Mouse (Mus musculus): ENCODE measurements around the gene Mars2. TPM values are rescaled to one million over a fixed set of nuclear protein-coding genes. Genes with fewer than 3 reads are reported as not detected.
A peak's percentile ranks its signal among the peaks of the same experiment; 100 is the strongest.

Gene Mars2
- polyA plus RNA-seq, 1 experiment: 4.3 TPM

DNA sequence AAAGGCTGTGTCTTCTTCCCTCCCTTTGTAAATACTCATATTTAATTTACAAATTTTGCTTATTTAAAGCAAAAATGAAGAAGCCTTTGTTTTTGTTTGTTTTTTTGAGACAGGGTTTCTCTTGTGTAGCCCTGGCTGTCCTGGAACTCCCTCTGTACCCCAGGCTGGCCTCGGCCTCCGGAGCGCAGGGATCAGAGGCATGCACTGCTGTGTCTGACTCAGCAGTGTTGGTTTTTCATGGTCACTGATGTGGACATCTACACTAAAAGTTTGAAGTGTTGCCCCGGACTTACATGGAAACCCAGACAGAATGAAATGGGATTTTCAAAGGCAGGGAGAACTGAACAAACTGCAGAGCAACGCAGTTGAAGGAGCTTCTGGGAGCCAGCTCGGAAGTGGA, 29.4 kb upstream of the Mars2 start:
- TF ChIP-seq CTCF (IDR thresholded peaks at IDR 0.05; ENCODE audit: borderline replicate concordance, extremely low read depth, insufficient read depth, insufficient read length): no peak
- no peak for TF ChIP-seq POLR2A (IDR thresholded peaks at IDR 0.05; ENCODE audit: borderline replicate concordance, extremely low read depth, insufficient read depth, insufficient read length, poor library complexity, severe bottlenecking)
- DNase-seq (ENCODE audit: low read depth): no peak

DNA sequence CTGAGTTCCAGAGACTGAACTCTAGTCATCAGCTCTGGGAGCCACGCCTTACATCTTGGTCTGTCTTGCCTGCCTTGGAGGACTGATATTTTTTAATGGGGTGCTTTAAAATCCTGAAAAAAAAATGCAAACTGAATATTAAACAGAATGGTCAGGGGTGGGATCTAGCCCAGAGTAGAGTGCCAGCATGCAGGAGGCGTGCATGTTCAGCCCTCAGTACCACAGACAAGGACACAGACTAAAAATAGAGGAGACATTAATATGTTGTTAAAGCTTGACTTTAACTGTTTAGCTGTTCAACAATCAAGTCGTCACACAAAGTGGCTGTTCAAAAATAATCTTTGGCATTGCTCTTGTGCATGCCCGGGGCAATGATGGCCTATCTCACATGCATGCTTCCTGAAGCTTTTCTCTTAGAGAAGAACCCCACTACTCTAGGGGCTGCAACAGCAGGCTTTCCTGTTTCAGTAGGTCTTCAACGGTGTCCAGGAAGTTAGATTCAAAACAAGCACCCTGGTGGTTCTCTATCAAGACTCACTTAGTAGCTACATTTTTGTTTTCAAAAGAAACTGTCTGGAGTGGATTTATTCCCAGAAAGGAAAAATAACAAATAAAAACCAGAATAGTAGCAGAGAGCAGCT, 28.4 kb upstream of the Mars2 start:
- TF ChIP-seq CTCF (IDR thresholded peaks at IDR 0.05; ENCODE audit: borderline replicate concordance, extremely low read depth, insufficient read depth, insufficient read length) (no peak), POLR2A (IDR thresholded peaks at IDR 0.05; ENCODE audit: borderline replicate concordance, extremely low read depth, insufficient read depth, insufficient read length, poor library complexity, severe bottlenecking) (no peak)
- no peak for DNase-seq (ENCODE audit: low read depth)

DNA sequence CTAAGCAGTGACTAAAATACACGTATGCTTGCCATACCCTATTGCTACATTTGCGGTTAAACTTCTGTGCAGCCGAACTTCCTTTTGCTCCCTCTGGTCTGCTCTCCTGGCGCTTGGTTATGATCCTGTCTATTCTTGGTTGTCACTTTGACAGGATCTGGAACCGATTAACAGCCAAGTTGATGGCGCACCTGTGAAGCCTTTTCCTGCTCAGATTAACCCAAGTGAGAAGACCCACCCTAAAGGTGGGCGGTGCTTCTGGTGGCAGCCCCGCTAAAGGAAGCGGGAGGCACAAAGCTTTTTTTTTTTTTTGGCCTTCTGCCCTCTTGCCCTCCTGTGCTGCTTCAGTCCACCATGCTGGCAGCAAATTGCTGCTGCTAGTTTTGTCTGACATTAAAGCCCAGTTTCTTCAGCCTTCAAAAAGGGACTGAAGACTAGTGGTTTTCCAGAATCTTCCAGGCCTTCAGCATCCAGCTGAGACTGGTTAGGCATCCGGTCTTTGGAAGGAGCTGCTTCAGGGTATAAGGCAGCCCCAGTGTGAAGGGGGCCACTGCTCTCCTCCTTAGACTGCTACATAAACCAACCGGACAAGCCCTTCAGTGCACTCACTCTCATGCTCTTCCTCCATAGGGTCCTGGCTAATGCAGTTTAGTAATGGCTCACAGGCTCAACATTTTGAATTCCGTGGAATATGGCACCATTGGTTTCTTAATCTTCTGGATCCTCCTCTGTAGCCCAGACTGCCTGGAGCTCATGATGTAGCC, 26.6 kb upstream of the Mars2 start:
- TF ChIP-seq POLR2A (IDR thresholded peaks at IDR 0.05; ENCODE audit: borderline replicate concordance, extremely low read depth, insufficient read depth, insufficient read length, poor library complexity, severe bottlenecking) (no peak), CTCF (IDR thresholded peaks at IDR 0.05; ENCODE audit: borderline replicate concordance, extremely low read depth, insufficient read depth, insufficient read length) (no peak)
- DNase-seq (ENCODE audit: low read depth): no peak

DNA sequence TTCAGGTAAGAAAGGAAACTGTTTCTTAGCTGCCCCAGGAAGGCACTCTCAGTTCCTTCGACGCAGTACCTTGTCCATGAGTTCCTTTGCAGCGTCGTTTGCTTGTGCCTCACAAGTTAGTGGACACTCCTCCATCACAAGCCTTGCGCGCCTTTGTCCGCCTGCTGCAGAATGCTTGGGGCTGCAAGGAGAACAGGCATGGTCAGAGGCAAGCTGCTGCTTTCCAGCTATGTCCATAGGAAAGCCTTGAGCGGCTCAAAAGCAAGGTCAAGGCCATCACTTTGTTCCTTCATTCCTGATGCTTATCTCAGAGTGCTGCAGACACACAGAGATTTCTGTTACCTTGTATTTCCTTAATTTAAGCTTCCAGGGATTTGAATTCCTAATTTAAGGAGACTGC, 25.9 kb upstream of the Mars2 start:
- no peak for DNase-seq (ENCODE audit: low read depth)
- TF ChIP-seq POLR2A (IDR thresholded peaks at IDR 0.05; ENCODE audit: borderline replicate concordance, extremely low read depth, insufficient read depth, insufficient read length, poor library complexity, severe bottlenecking) (no peak), CTCF (IDR thresholded peaks at IDR 0.05; ENCODE audit: borderline replicate concordance, extremely low read depth, insufficient read depth, insufficient read length) (no peak)

DNA sequence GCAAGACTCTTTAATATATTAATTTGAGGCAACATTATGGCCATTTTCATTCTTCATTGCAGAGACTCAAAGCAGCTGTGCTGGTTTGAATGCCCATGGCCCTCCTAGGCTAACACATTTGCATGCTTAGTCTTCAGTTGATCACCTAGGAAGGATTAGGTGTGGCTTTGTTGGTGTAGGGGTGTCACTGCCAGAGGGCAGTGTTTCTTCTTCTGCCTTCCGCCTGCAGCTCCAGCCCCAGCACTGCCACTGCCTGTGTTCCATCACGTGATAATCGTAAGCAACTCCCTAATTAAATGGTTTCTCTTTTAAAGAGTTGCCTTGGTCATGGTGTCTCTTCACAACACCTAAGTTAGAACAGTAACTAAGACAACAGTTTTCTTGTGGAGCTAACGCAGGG, 24.2 kb upstream of the Mars2 start:
- no peak for DNase-seq (ENCODE audit: low read depth)
- TF ChIP-seq CTCF (IDR thresholded peaks at IDR 0.05; ENCODE audit: borderline replicate concordance, extremely low read depth, insufficient read depth, insufficient read length) (no peak), POLR2A (IDR thresholded peaks at IDR 0.05; ENCODE audit: borderline replicate concordance, extremely low read depth, insufficient read depth, insufficient read length, poor library complexity, severe bottlenecking) (no peak)

DNA sequence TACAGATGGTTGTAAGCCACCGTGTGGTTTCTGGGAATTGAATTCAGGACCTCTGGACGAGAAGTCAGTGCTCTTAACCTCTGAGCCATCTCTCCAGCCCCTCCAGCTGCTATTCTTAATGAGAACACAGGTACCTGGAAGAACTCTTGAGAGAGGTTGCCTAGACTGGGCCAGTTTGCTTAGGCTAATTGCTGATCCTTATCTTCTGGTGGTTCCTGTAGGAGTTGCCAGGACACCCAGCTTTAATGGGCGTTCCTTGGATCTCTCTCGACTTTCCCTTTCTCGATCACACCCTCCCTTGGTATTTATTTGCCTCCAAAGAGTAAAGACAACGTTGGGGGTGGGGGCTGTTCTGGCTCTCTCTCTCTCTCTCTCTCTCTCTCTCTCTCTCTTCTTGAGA, 23.5 kb upstream of the Mars2 start:
- TF ChIP-seq CTCF (IDR thresholded peaks at IDR 0.05; ENCODE audit: borderline replicate concordance, extremely low read depth, insufficient read depth, insufficient read length) (no peak), POLR2A (IDR thresholded peaks at IDR 0.05; ENCODE audit: borderline replicate concordance, extremely low read depth, insufficient read depth, insufficient read length, poor library complexity, severe bottlenecking) (no peak)
- no peak for DNase-seq (ENCODE audit: low read depth)

DNA sequence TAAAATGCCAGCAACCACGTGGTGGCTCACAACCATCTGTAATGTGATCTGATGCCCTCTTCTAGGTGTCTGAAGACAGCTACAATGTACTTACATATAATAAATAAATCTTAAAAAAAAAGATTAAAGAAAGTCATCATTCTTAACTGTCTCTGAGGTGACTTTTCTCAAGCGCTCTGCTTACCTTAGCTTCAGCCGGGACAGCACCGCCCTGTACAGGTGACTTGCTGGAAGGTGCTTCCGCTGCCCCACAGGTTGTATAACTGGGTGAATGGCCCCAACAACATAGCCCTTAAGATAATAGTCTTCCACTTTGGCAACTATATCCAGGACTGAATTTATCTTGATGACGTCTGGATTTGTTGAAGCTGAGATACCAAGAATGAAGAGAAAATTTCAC, 23.0 kb upstream of the Mars2 start:
- TF ChIP-seq CTCF (IDR thresholded peaks at IDR 0.05; ENCODE audit: borderline replicate concordance, extremely low read depth, insufficient read depth, insufficient read length) (no peak), POLR2A (IDR thresholded peaks at IDR 0.05; ENCODE audit: borderline replicate concordance, extremely low read depth, insufficient read depth, insufficient read length, poor library complexity, severe bottlenecking) (no peak)
- no peak for DNase-seq (ENCODE audit: low read depth)

DNA sequence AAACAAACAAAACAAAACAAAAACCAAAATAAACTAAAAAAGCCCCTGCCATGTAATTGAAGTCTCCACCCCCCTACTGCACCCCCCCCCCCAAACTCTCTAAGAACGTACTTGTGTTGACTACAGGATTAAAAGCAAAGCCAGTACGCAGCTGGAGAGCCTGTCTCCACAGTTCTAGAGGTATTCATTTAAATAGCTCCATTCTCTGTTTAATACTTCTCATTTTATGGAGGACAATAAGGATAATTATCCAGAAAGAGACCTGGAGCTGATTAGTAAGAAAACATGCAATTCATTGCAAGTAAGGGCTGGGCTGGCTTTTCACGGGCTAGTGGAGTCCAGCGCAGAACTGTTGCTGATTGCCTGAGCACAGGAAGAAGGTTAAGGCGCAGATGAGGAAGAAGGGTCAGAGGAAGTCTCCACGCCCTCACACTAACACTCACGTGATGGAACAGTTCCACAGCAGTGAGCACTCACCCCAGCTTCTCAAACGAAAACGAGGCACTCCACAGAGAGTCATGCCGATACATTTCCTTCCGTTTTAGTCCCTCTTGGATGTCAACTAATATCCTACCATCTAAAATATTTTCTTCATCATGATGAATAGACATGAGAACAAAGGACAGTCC, 21.7 kb upstream of the Mars2 start:
- TF ChIP-seq POLR2A (IDR thresholded peaks at IDR 0.05; ENCODE audit: borderline replicate concordance, extremely low read depth, insufficient read depth, insufficient read length, poor library complexity, severe bottlenecking) (no peak), CTCF (IDR thresholded peaks at IDR 0.05; ENCODE audit: borderline replicate concordance, extremely low read depth, insufficient read depth, insufficient read length) (no peak)
- peak; percentile 43 for DNase-seq (ENCODE audit: low read depth)

DNA sequence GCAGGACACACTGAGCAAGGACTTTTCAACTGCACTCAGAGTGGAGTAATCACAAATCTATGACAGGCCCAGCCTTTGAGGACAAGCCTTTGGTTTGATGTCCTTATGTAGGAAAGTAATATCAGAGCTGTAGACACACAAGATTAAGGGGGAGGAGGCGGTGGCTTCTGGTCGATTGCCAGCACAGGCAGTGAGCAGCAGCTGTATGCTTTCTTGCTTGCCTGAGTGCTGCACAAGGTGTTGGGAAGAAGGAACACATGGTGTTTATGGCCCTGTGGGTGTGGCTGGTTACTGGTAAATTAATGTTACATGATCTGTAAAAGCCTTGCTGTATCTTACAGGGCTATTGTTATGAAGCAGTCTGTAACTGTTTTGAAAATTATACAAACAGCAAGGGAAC, 19.8 kb upstream of the Mars2 start:
- TF ChIP-seq CTCF (IDR thresholded peaks at IDR 0.05; ENCODE audit: borderline replicate concordance, extremely low read depth, insufficient read depth, insufficient read length) (no peak), POLR2A (IDR thresholded peaks at IDR 0.05; ENCODE audit: borderline replicate concordance, extremely low read depth, insufficient read depth, insufficient read length, poor library complexity, severe bottlenecking) (no peak)

DNA sequence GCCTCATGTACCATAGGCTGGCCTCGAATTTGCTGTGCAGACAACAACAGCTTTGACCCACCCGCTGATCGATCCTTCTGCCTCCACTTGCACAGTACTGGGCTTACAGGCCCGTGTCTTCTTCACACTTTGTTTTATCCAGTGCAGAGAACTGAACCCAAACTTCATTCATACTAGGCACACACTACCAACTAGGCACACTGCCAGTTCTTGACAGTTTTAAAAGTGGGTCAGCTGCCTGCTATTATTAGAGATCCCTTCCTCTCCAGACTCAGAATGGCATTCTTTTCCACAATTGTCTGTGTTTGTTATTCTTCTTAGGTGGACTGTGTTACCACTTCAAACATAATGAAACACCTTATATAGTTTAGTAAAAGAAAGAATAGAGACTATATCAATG, 15.6 kb upstream of the Mars2 start:
- no peak for TF ChIP-seq POLR2A (IDR thresholded peaks at IDR 0.05; ENCODE audit: borderline replicate concordance, extremely low read depth, insufficient read depth, insufficient read length, poor library complexity, severe bottlenecking)
- TF ChIP-seq CTCF (IDR thresholded peaks at IDR 0.05; ENCODE audit: borderline replicate concordance, extremely low read depth, insufficient read depth, insufficient read length): no peak
- peak; percentile 60 for DNase-seq (ENCODE audit: low read depth)

More for the DNA sequence above, 19.8 kb upstream of the Mars2 start:
- DNase-seq (ENCODE audit: low read depth): no peak

DNA sequence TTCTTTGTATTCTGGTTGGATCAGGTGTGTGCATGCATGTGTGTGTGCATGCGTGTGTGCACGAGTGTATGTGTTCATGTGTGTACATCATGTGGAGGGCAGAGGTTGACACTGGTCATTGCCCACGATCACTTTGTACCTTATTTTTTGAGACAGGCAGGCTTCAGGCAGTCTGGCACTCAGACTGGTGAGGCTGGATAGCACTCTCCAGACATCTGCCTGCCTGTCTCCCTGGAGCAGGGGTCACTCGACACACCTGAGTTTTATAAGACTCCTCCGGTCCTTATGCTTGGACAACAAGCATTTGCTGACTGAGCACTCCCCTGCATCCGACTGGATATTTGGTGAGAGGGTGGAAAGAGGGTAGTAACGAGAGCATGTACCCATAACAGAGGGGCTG, 14.0 kb upstream of the Mars2 start:
- DNase-seq (ENCODE audit: low read depth): no peak
- no peak for TF ChIP-seq POLR2A (IDR thresholded peaks at IDR 0.05; ENCODE audit: borderline replicate concordance, extremely low read depth, insufficient read depth, insufficient read length, poor library complexity, severe bottlenecking)
- no peak for TF ChIP-seq CTCF (IDR thresholded peaks at IDR 0.05; ENCODE audit: borderline replicate concordance, extremely low read depth, insufficient read depth, insufficient read length)

Measured in brain, embryonic 14.5 days (tissue).